Mouse (Mus musculus) frontal cortex, postnatal 25 days (tissue): ENCODE data around the gene Cnn3.

ENCODE experiments used
- DNase-seq, 2 experiments: peaks; one replicate each; pipeline ENCODE4 v3.0.0; 2022; ENCODE audit warnings: low spot score in 2 of 2

The Cnn3 gene

GRCm38 (mm10) chr3:121425861-121426620 is at the start of gene Cnn3:
Gene Cnn3, plus strand, starts transcription at chr3:121426497.
- peak; percentile 52 to 66 for DNase-seq

GRCm38 (mm10) chr3:121378708-121379612 is 47.3 kb upstream of the Cnn3 start:
- no peak for DNase-seq

GRCm38 (mm10) chr3:121379699-121380098 is 46.6 kb upstream of the Cnn3 start:
- no peak for DNase-seq

- no peak for DNase-seq
Observed at GRCm38 (mm10) chr3:121387471-121388009, 38.8 kb upstream of the Cnn3 start.

GRCm38 (mm10) chr3:121389366-121389765 is 36.9 kb upstream of the Cnn3 start:
- no peak for DNase-seq

GRCm38 (mm10) chr3:121389860-121390530 is 36.3 kb upstream of the Cnn3 start:
- DNase-seq = peak; percentile 3 to 16

- DNase-seq = no peak
Observed at GRCm38 (mm10) chr3:121390724-121391123, 35.6 kb upstream of the Cnn3 start.

- no peak for DNase-seq
Observed at GRCm38 (mm10) chr3:121395588-121396295, 30.6 kb upstream of the Cnn3 start.

GRCm38 (mm10) chr3:121396561-121396960 is 29.7 kb upstream of the Cnn3 start:
- DNase-seq = no peak

- DNase-seq = no peak
Observed at GRCm38 (mm10) chr3:121397007-121397406, 29.3 kb upstream of the Cnn3 start.

GRCm38 (mm10) chr3:121401384-121401783 is 24.9 kb upstream of the Cnn3 start:
- DNase-seq = no peak

- DNase-seq = no peak
Observed at GRCm38 (mm10) chr3:121402096-121402495, 24.2 kb upstream of the Cnn3 start.

- no peak for DNase-seq
Observed at GRCm38 (mm10) chr3:121403449-121403848, 22.8 kb upstream of the Cnn3 start.

GRCm38 (mm10) chr3:121405101-121405500 is 21.2 kb upstream of the Cnn3 start:
- DNase-seq = no peak

GRCm38 (mm10) chr3:121407417-121407816 is 18.9 kb upstream of the Cnn3 start:
- no peak for DNase-seq

- no peak for DNase-seq
Observed at GRCm38 (mm10) chr3:121408386-121408785, 17.9 kb upstream of the Cnn3 start.

- no peak for DNase-seq
Observed at GRCm38 (mm10) chr3:121411450-121411849, 14.8 kb upstream of the Cnn3 start.

- no peak for DNase-seq
Observed at GRCm38 (mm10) chr3:121416171-121417154, 9.8 kb upstream of the Cnn3 start.

- DNase-seq = no peak
Observed at GRCm38 (mm10) chr3:121417379-121418250, 8.7 kb upstream of the Cnn3 start.
